22 mouse cellular contexts compared by ENCODE assay signal in the genomic region with DNA sequence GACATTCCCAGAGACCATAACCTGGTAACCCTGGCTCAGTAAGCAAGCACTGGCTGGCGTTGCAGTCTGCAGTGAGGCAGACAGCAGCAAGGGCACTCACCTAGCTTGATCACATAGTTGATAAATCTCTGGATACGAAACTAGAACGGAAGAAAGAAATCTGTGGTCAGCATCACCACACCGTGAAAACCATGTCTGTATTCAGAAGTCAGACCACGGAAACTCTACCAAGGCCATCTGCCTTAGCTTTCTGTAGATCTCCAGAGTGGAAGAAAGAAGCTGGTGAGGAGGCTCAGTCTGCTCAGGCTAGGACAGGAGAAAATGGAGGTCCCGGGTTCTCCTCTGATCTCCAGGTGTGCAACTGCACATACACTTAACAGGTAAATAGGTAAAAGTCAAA.
"Had no signal": no experiment of that assay in that cellular context is flagged by ENCODE, and none has a peak within 500 bp of the region (broad histone marks: within the 10 kb centered on the region; RNA-seq: fewer than 3 reads in every experiment).

No protein-coding gene starts in this region.

- H3K36me3 ChIP-seq: heart, embryonic 13.5 days; heart, embryonic 15.5 days; hindbrain, embryonic 13.5 days; hindbrain, embryonic 15.5 days; intestine, embryonic 15.5 days; limb, embryonic 10.5 days; limb, embryonic 12.5 days had no signal

- H3K9me3 ChIP-seq: heart, embryonic 13.5 days; heart, embryonic 15.5 days; hindbrain, embryonic 13.5 days; hindbrain, embryonic 15.5 days; intestine, embryonic 15.5 days; limb, embryonic 10.5 days; limb, embryonic 12.5 days had no signal

- H3K4me3 ChIP-seq: heart, adult 2 months; heart, embryonic 13.5 days; heart, embryonic 15.5 days; hindbrain, embryonic 13.5 days; hindbrain, embryonic 15.5 days; intestine, embryonic 15.5 days; layer of hippocampus, adult 2 months; left cerebral cortex, adult 2 months; limb, embryonic 10.5 days; limb, embryonic 12.5 days had no signal

- H3K27me3 ChIP-seq: heart, embryonic 13.5 days; heart, embryonic 15.5 days; hindbrain, embryonic 13.5 days; hindbrain, embryonic 15.5 days; intestine, embryonic 15.5 days; limb, embryonic 12.5 days had no signal

- H3K4me1 ChIP-seq: heart, embryonic 13.5 days; heart, embryonic 15.5 days; hindbrain, embryonic 13.5 days; hindbrain, embryonic 15.5 days; intestine, embryonic 15.5 days; limb, embryonic 10.5 days; limb, embryonic 12.5 days had no signal

- DNase-seq: gastrocnemius, postnatal 14 days; gastrocnemius, postnatal 36 days; heart, adult 11 months; heart, adult 2 months; heart, postnatal 14 days; heart, postnatal 36 days; kidney, adult 18-20 months; kidney, adult 8-10 months; kidney, postnatal 10 days; kidney, postnatal 25 days; kidney, postnatal 4 days; liver had no signal

- H3K9ac ChIP-seq: heart, embryonic 13.5 days; heart, embryonic 15.5 days; hindbrain, embryonic 13.5 days; hindbrain, embryonic 15.5 days; intestine, embryonic 15.5 days; limb, embryonic 12.5 days had no signal

- H3K27ac ChIP-seq: heart, adult 2 months; heart, embryonic 13.5 days; heart, embryonic 15.5 days; hindbrain, embryonic 13.5 days; hindbrain, embryonic 15.5 days; hindbrain, postnatal 0 days; intestine, embryonic 15.5 days; layer of hippocampus, adult 2 months; left cerebral cortex, adult 2 months; limb, embryonic 10.5 days; limb, embryonic 12.5 days had no signal
